Mouse (Mus musculus) kidney, embryonic 14.5 days (tissue): ENCODE measurements around the gene Sfrp2. TPM values are rescaled to one million over a fixed set of nuclear protein-coding genes. Genes with fewer than 3 reads are reported as not detected.

ENCODE experiments used
- ATAC-seq: fragments of 200-750 bp; cut with Nextera tagmentation; 2 replicates; pipeline ENCODE4 v1.8.0; 2017; ENCODE audit warnings: moderate number of reproducible peaks, mild to moderate bottlenecking, moderate TSS enrichment, moderate library complexity; ENCODE audit not compliant: low FRiP score, low TSS enrichment
- H3K27ac ChIP-seq: fragments of 300-500 bp; sonication (generic); 2 replicates; pipeline ENCODE4 v1.5.1; 2014; ENCODE audit warnings: low read depth, mild to moderate bottlenecking, low read length, moderate library complexity, mixed read lengths
- H3K27me3 ChIP-seq: fragments of 300-500 bp; sonication (generic); 2 replicates; pipeline ENCODE4 v1.6.1; 2014; ENCODE audit warnings: mild to moderate bottlenecking, low read length; ENCODE audit not compliant: control insufficient read depth, insufficient read depth
- H3K36me3 ChIP-seq: fragments of 300-500 bp; sonication (generic); 2 replicates; pipeline ENCODE4 v1.6.1; 2014; ENCODE audit warnings: low read length, mixed read lengths; ENCODE audit not compliant: control insufficient read depth, insufficient read depth
- H3K4me1 ChIP-seq: fragments of 300-500 bp; sonication (generic); 2 replicates; pipeline ENCODE4 v1.6.1; 2014; ENCODE audit warnings: low read length, mixed read lengths; ENCODE audit not compliant: control insufficient read depth, insufficient read depth
- H3K4me2 ChIP-seq: fragments of 300-500 bp; sonication (generic); replicated peaks from 2 replicates; pipeline ENCODE4 v1.6.1; 2014; ENCODE audit warnings: low read depth, mild to moderate bottlenecking, low read length
- H3K4me3 ChIP-seq: fragments of 300-500 bp; sonication (generic); 2 replicates; pipeline ENCODE4 v1.5.1; 2014; ENCODE audit warnings: mild to moderate bottlenecking, low read length
- H3K9ac ChIP-seq: fragments of 300-500 bp; sonication (generic); 2 replicates; pipeline ENCODE4 v1.6.1; 2014; ENCODE audit warnings: low read depth, mild to moderate bottlenecking, low read length, moderate library complexity
- H3K9me3 ChIP-seq: fragments of 300-500 bp; sonication (generic); 2 replicates; pipeline ENCODE4 v1.6.1; 2016; ENCODE audit warnings: low read length; ENCODE audit not compliant: control insufficient read depth
- WGBS: fragments of 180-500 bp; shearing (Covaris S2); extraction: QIAGEN DNeasy Blood & Tissue Kit; methylation state at CpG from one replicate; pipeline ENCODE4 v1.1.7; 2014; 5-methylcytosine and 5-hydroxymethylcytosine counted together
- polyA plus RNA-seq: library from polyadenylated mRNA; unstranded; fragments of >200 nt; fragmentation: Nextera tagmentation; extraction: Ambion mirVana; gene quantifications from 2 replicates; pipeline ENCODE4 v1.2.1, GENCODE M21; 2014

The Sfrp2 gene
- polyA plus RNA-seq, 1 experiment from 2014 or later, result 173 TPM

GRCm38 (mm10) chr3:83811987-83812386 is 45.9 kb downstream of the Sfrp2 start:
- Histone ChIP-seq H3K4me3 (no peak overlapping the region), H3K4me2 (no peak overlapping the region), H3K4me1 (no peaks in the 10 kb centered on the region), H3K27me3 (no peaks in the 10 kb centered on the region), H3K9me3 (no peaks in the 10 kb centered on the region), H3K36me3 (no peaks in the 10 kb centered on the region), H3K9ac (no peak overlapping the region), H3K27ac (no peak overlapping the region)
- ATAC-seq, result no peak
- 41% methylated on average over 7 of the region's 7 CpGs for WGBS

DNA sequence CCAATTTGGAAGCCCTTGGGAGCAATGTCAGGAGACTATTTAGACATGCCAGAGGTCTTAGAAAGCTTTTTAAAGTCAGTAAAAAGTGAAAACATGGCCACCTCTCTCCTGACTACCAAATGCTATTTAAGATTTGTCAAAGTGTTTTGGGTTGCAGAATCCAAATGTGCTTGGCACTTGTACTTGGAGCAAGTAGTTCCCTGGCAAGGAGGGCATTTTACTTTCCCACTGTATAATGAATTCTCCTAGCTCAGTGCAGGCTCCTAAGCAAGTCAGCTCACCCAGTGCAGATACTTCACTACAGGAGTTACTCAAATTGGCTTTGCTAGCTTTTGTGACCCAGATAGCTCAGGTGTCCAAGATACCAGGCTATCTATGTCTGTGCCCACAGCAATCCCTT is 46.7 kb downstream of the Sfrp2 start:
- Histone ChIP-seq H3K4me2 (no peak overlapping the region), H3K36me3 (no peaks in the 10 kb centered on the region), H3K9me3 (no peaks in the 10 kb centered on the region), H3K4me1 (no peaks in the 10 kb centered on the region), H3K27ac (no peak overlapping the region), H3K4me3 (no peak overlapping the region), H3K27me3 (no peaks in the 10 kb centered on the region), H3K9ac (no peak overlapping the region)
- ATAC-seq, result no peak

DNA sequence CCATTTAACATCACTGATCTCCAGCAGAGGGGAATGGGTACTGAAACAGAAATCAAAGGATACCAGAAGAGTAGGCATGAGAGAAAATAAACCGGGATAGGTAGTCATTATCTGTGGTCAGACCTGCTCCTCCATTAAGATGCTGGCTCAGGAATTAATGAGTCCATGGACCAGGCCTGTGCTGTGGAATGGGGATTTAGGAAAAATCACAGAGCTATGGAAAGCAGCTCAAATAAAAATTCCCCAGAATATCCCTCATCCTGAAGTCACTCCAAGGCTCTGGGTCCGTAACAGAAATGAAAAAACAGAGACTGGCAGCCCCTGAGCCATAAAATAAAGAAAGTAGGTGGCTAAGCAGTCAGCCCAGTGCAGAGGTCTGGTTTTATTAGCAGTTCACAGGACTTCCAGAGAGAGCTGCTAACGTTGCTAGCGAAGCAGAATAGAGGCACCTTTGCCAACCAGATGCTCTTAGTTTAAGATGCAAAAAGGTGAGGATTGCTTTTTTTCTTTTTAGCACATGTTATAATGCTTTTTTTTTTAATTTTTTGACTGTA is 50.3 kb downstream of the Sfrp2 start:
- no peak overlapping the region for H3K4me3 ChIP-seq
- no peaks in the 10 kb centered on the region for H3K4me1 ChIP-seq
- no peaks in the 10 kb centered on the region for H3K9me3 ChIP-seq
- ATAC-seq, result no peak
- no peaks in the 10 kb centered on the region for H3K27me3 ChIP-seq
- H3K36me3 ChIP-seq, result no peaks in the 10 kb centered on the region
- H3K4me2 ChIP-seq, result no peak overlapping the region
- 69% methylated on average over 4 of the region's 4 CpGs for WGBS
- no peak overlapping the region for H3K27ac ChIP-seq
- H3K9ac ChIP-seq, result no peak overlapping the region

GRCm38 (mm10) chr3:83823774-83824173 is 57.7 kb downstream of the Sfrp2 start:
- Histone ChIP-seq H3K9ac (no peak overlapping the region), H3K36me3 (no peaks in the 10 kb centered on the region), H3K4me2 (no peak overlapping the region), H3K9me3 (no peaks in the 10 kb centered on the region), H3K27me3 (no peaks in the 10 kb centered on the region), H3K27ac (no peak overlapping the region), H3K4me1 (no peaks in the 10 kb centered on the region), H3K4me3 (no peak overlapping the region)
- ATAC-seq, result no peak
- 94% methylated on average over 4 of the region's 4 CpGs for WGBS

Other genes starting within 250 kb of the Sfrp2 start
- gene Tlr2, start 75.4 kb downstream of the Sfrp2 start, polyA plus RNA-seq, result 1.3 and 3.4 TPM in 2 replicates